Mouse (Mus musculus) hindbrain, embryonic 15.5 days (tissue): ENCODE measurements around the gene Mtf1. TPM values are rescaled to one million over a fixed set of nuclear protein-coding genes. Genes with fewer than 3 reads are reported as not detected.
A peak's percentile ranks its signal among the peaks of the same experiment; 100 is the strongest.

Source experiments
- ATAC-seq: fragments of 200-750 bp; cut with Nextera tagmentation; 2 replicates; pipeline ENCODE4 v1.8.0; 2017; ENCODE audit warnings: low read depth, moderate number of reproducible peaks, moderate TSS enrichment; ENCODE audit not compliant: low FRiP score
- H3K27ac ChIP-seq: fragments of 300-500 bp; sonication (generic); replicated peaks from 2 replicates; pipeline ENCODE4 v1.5.1; 2015; ENCODE audit warnings: mild to moderate bottlenecking, inconsistent platforms
- H3K27me3 ChIP-seq: fragments of 300-500 bp; sonication (generic); 2 replicates; pipeline ENCODE4 v1.6.1; 2015; ENCODE audit warnings: control low read depth, inconsistent platforms
- H3K36me3 ChIP-seq: fragments of 300-500 bp; sonication (generic); 2 replicates; pipeline ENCODE4 v1.6.1; 2015; ENCODE audit warnings: control low read depth, inconsistent platforms
- H3K4me1 ChIP-seq: fragments of 300-500 bp; sonication (generic); replicated peaks from 2 replicates; pipeline ENCODE4 v1.6.1; 2015; ENCODE audit warnings: control low read depth, inconsistent platforms
- H3K4me2 ChIP-seq: fragments of 300-500 bp; sonication (generic); 2 replicates; pipeline ENCODE4 v1.6.1; 2015; ENCODE audit warnings: moderate library complexity, mild to moderate bottlenecking, inconsistent platforms
- H3K4me3 ChIP-seq: fragments of 300-500 bp; sonication (generic); 2 replicates; pipeline ENCODE4 v1.5.1; 2015; ENCODE audit warnings: mild to moderate bottlenecking, inconsistent platforms
- H3K9ac ChIP-seq: fragments of 300-500 bp; sonication (generic); 2 replicates; pipeline ENCODE4 v1.6.1; 2015; ENCODE audit warnings: inconsistent platforms
- H3K9me3 ChIP-seq: fragments of 300-500 bp; sonication (generic); 2 replicates; pipeline ENCODE4 v1.6.1; 2016; ENCODE audit warnings: control low read depth, inconsistent platforms
- WGBS: fragments of 180-500 bp; shearing (Covaris S2); methylation state at CpG from one replicate; pipeline ENCODE4 v1.1.7; 2015; 5-methylcytosine and 5-hydroxymethylcytosine counted together
- polyA plus RNA-seq: library from polyadenylated mRNA; unstranded; fragments of >200 nt; fragmentation: Nextera tagmentation; extraction: Ambion mirVana; gene quantifications from 2 replicates; pipeline ENCODE4 v1.2.1, GENCODE M21; 2015

Gene Mtf1
- polyA plus RNA-seq, 1 experiment from 2014 or later: 11.6 TPM

GRCm38 (mm10) chr4:124809136-124809883 lies 7.4 kb downstream of the Mtf1 start:
- WGBS: 88% methylated on average over 9 of the region's 9 CpGs
- Histone ChIP-seq H3K9me3 (no peaks in the 10 kb centered on the region), H3K9ac (no peak overlapping the region), H3K36me3 (peaks cover 27% of the 10 kb centered on the region), H3K27ac (no peak overlapping the region), H3K4me3 (no peak overlapping the region), H3K27me3 (no peaks in the 10 kb centered on the region), H3K4me2 (no peak overlapping the region), H3K4me1 (peaks cover 10% of the 10 kb centered on the region)
- no peak for ATAC-seq

- WGBS: 92% methylated on average over 7 of the region's 7 CpGs
- Histone ChIP-seq H3K4me2 (no peak overlapping the region), H3K36me3 (peaks cover 21% of the 10 kb centered on the region), H3K27ac (no peak overlapping the region), H3K4me1 (peaks cover 10% of the 10 kb centered on the region), H3K9me3 (no peaks in the 10 kb centered on the region), H3K27me3 (no peaks in the 10 kb centered on the region), H3K4me3 (no peak overlapping the region), H3K9ac (no peak overlapping the region)
- no peak for ATAC-seq
These were observed 8.2 kb downstream of the Mtf1 start for GRCm38 (mm10) chr4:124810056-124810455.

GRCm38 (mm10) chr4:124811347-124811975 lies 9.6 kb downstream of the Mtf1 start:
- H3K9me3 ChIP-seq: no peaks in the 10 kb centered on the region
- no peaks in the 10 kb centered on the region for H3K27me3 ChIP-seq
- peaks cover 7% of the 10 kb centered on the region for H3K36me3 ChIP-seq
- no peak overlapping the region for H3K9ac ChIP-seq
- no peak for ATAC-seq
- no peak overlapping the region for H3K4me3 ChIP-seq
- H3K27ac ChIP-seq: 0 out of 2 replicates have a peak overlapping the region, but pooled peaks have one; percentile 22
- H3K4me1 ChIP-seq: peaks cover 10% of the 10 kb centered on the region
- no peak overlapping the region for H3K4me2 ChIP-seq
- WGBS: 10% methylated on average over 9 of the region's 9 CpGs

- H3K4me1 ChIP-seq: peaks cover 8% of the 10 kb centered on the region
- H3K36me3 ChIP-seq: peaks cover 2% of the 10 kb centered on the region
- H3K27me3 ChIP-seq: no peaks in the 10 kb centered on the region
- no peak overlapping the region for H3K27ac ChIP-seq
- 88% methylated on average over 11 of the region's 11 CpGs for WGBS
- H3K9ac ChIP-seq: no peak overlapping the region
- H3K4me3 ChIP-seq: no peak overlapping the region
- no peaks in the 10 kb centered on the region for H3K9me3 ChIP-seq
- ATAC-seq: no peak
- H3K4me2 ChIP-seq: no peak overlapping the region
These were observed 14.0 kb downstream of the Mtf1 start for GRCm38 (mm10) chr4:124815901-124816300.

GRCm38 (mm10) chr4:124817803-124818202 lies 15.9 kb downstream of the Mtf1 start:
- Histone ChIP-seq H3K36me3 (peaks cover 17% of the 10 kb centered on the region), H3K4me1 (no peaks in the 10 kb centered on the region), H3K4me3 (no peak overlapping the region), H3K9me3 (no peaks in the 10 kb centered on the region), H3K4me2 (no peak overlapping the region), H3K27ac (no peak overlapping the region), H3K9ac (no peak overlapping the region), H3K27me3 (no peaks in the 10 kb centered on the region)
- 31% methylated on average over 6 of the region's 6 CpGs for WGBS
- ATAC-seq: peak; percentile 79; the same call in 1 of the 2 replicates

- Histone ChIP-seq H3K9me3 (no peaks in the 10 kb centered on the region), H3K4me2 (no peak overlapping the region), H3K4me3 (no peak overlapping the region), H3K27ac (no peak overlapping the region), H3K27me3 (no peaks in the 10 kb centered on the region), H3K9ac (no peak overlapping the region), H3K4me1 (no peaks in the 10 kb centered on the region), H3K36me3 (peaks cover 27% of the 10 kb centered on the region)
- 95% methylated on average over 4 of the region's 4 CpGs for WGBS
- ATAC-seq: no peak
These were observed 16.9 kb downstream of the Mtf1 start for GRCm38 (mm10) chr4:124818832-124819231.

- H3K27me3 ChIP-seq: no peaks in the 10 kb centered on the region
- H3K36me3 ChIP-seq: peaks cover 42% of the 10 kb centered on the region
- H3K4me1 ChIP-seq: no peaks in the 10 kb centered on the region
- H3K9ac ChIP-seq: no peak overlapping the region
- 93% methylated on average over 6 of the region's 6 CpGs for WGBS
- no peak overlapping the region for H3K4me3 ChIP-seq
- no peaks in the 10 kb centered on the region for H3K9me3 ChIP-seq
- no peak overlapping the region for H3K4me2 ChIP-seq
- H3K27ac ChIP-seq: no peak overlapping the region
- ATAC-seq: no peak
These were observed 23.1 kb downstream of the Mtf1 start for GRCm38 (mm10) chr4:124824967-124825366.

- H3K4me2 ChIP-seq: no peak overlapping the region
- no peak overlapping the region for H3K27ac ChIP-seq
- H3K4me1 ChIP-seq: no peaks in the 10 kb centered on the region
- peaks cover 46% of the 10 kb centered on the region for H3K36me3 ChIP-seq
- no peak overlapping the region for H3K9ac ChIP-seq
- H3K9me3 ChIP-seq: no peaks in the 10 kb centered on the region
- no peaks in the 10 kb centered on the region for H3K27me3 ChIP-seq
- 96% methylated on average over 21 of the region's 21 CpGs for WGBS
- no peak overlapping the region for H3K4me3 ChIP-seq
- ATAC-seq: no peak
These were observed 23.6 kb downstream of the Mtf1 start for GRCm38 (mm10) chr4:124825371-124825965.

- Histone ChIP-seq H3K4me2 (no peak overlapping the region), H3K4me1 (no peaks in the 10 kb centered on the region), H3K9ac (no peak overlapping the region), H3K4me3 (no peak overlapping the region), H3K27ac (no peak overlapping the region), H3K36me3 (peaks cover 33% of the 10 kb centered on the region), H3K27me3 (no peaks in the 10 kb centered on the region), H3K9me3 (no peaks in the 10 kb centered on the region)
- WGBS: 87% methylated on average over 5 of the region's 5 CpGs
- no peak for ATAC-seq
These were observed 27.8 kb downstream of the Mtf1 start for GRCm38 (mm10) chr4:124829671-124830070.

- no peak for ATAC-seq
- WGBS: 95% methylated on average over 10 of the region's 10 CpGs
- no peak overlapping the region for H3K4me2 ChIP-seq
- no peaks in the 10 kb centered on the region for H3K4me1 ChIP-seq
- H3K9ac ChIP-seq: no peak overlapping the region
- H3K27me3 ChIP-seq: no peaks in the 10 kb centered on the region
- peaks cover 30% of the 10 kb centered on the region for H3K36me3 ChIP-seq
- H3K4me3 ChIP-seq: no peak overlapping the region
- no peaks in the 10 kb centered on the region for H3K9me3 ChIP-seq
- H3K27ac ChIP-seq: no peak overlapping the region
These were observed 30.9 kb downstream of the Mtf1 start for GRCm38 (mm10) chr4:124832796-124833195.

GRCm38 (mm10) chr4:124838035-124838700 lies 36.3 kb downstream of the Mtf1 start:
- no peak for ATAC-seq
- H3K27ac ChIP-seq: no peak overlapping the region
- H3K9ac ChIP-seq: no peak overlapping the region
- no peaks in the 10 kb centered on the region for H3K4me1 ChIP-seq
- no peak overlapping the region for H3K4me2 ChIP-seq
- no peaks in the 10 kb centered on the region for H3K27me3 ChIP-seq
- H3K9me3 ChIP-seq: no peaks in the 10 kb centered on the region
- WGBS: 78% methylated on average over 14 of the region's 14 CpGs
- no peak overlapping the region for H3K4me3 ChIP-seq
- peaks cover 42% of the 10 kb centered on the region for H3K36me3 ChIP-seq

- H3K9me3 ChIP-seq: no peaks in the 10 kb centered on the region
- H3K36me3 ChIP-seq: peaks cover 39% of the 10 kb centered on the region
- H3K4me2 ChIP-seq: no peak overlapping the region
- H3K9ac ChIP-seq: no peak overlapping the region
- H3K27me3 ChIP-seq: no peaks in the 10 kb centered on the region
- ATAC-seq: no peak
- no peak overlapping the region for H3K4me3 ChIP-seq
- 95% methylated on average over 1 of the region's 1 CpGs for WGBS
- no peaks in the 10 kb centered on the region for H3K4me1 ChIP-seq
- H3K27ac ChIP-seq: no peak overlapping the region
These were observed 39.1 kb downstream of the Mtf1 start for GRCm38 (mm10) chr4:124840998-124841397.
